Mouse (Mus musculus): Measurements from ENCODE around the gene Ogdh. TPM values are rescaled to one million over a fixed set of nuclear protein-coding genes. Genes with fewer than 3 reads are reported as not detected.

Gene Ogdh
- polyA plus RNA-seq, 1 experiment from 2014 or later = 104 TPM

- Histone ChIP-seq H3K27me3 (ENCODE audit: control insufficient read depth, insufficient read depth, low read length) (no peaks in the 10 kb centered on the region), H3K4me1 (ENCODE audit: control insufficient read depth, insufficient read depth, low read length) (peaks cover 20% of the 10 kb centered on the region), H3K9ac (replicated peaks; ENCODE audit: low read length) (peak within 1 kb of the TSS; percentile 97), H3K4me2 (ENCODE audit: low read length) (peak within 1 kb of the TSS; percentile 78), H3K36me3 (ENCODE audit: control insufficient read depth, insufficient read depth, low read length) (peaks cover 21% of the 10 kb centered on the region), H3K9me3 (ENCODE audit: control insufficient read depth, low read length) (no peaks in the 10 kb centered on the region), H3K27ac (replicated peaks; ENCODE audit: low read depth, low read length) (peak within 1 kb of the TSS; percentile 93), H3K4me3 (replicated peaks; ENCODE audit: low read depth, low read length) (peak within 1 kb of the TSS; percentile 98)
- ATAC-seq (ENCODE audit: low FRiP score, low TSS enrichment) = peak; percentile 98
- DNase-seq = peak; percentile 96
- WGBS = 6% methylated on average over 56 of the region's 60 CpGs
Measured at GRCm38 (mm10) chr11:6388726-6389413, 97.4 kb downstream of the Ogdh start, which contains the start of gene Zmiz2. Zmiz2 (plus strand) TSS chr11:6389074.

GRCm38 (mm10) chr11:6389483-6389921 is 98.1 kb downstream of the Ogdh start:
- peaks cover 28% of the 10 kb centered on the region for H3K36me3 ChIP-seq (ENCODE audit: control insufficient read depth, insufficient read depth, low read length)
- H3K9ac ChIP-seq (replicated peaks; ENCODE audit: low read length) = peak overlapping the region; percentile 97
- peak overlapping the region; percentile 98 for H3K4me3 ChIP-seq (replicated peaks; ENCODE audit: low read depth, low read length)
- no peaks in the 10 kb centered on the region for H3K9me3 ChIP-seq (ENCODE audit: control insufficient read depth, low read length)
- no peaks in the 10 kb centered on the region for H3K27me3 ChIP-seq (ENCODE audit: control insufficient read depth, insufficient read depth, low read length)
- H3K4me1 ChIP-seq (ENCODE audit: control insufficient read depth, insufficient read depth, low read length) = peaks cover 20% of the 10 kb centered on the region
- H3K4me2 ChIP-seq (ENCODE audit: low read length) = peak overlapping the region; percentile 78
- WGBS = under 1% methylated on average over 41 of the region's 43 CpGs
- ATAC-seq (ENCODE audit: low FRiP score, low TSS enrichment) = peak; percentile 65
- peak overlapping the region; percentile 93 for H3K27ac ChIP-seq (replicated peaks; ENCODE audit: low read depth, low read length)
- peak; percentile 55 for DNase-seq

- DNase-seq = no peak
- WGBS = 83% methylated on average over 8 of the region's 8 CpGs
Measured at GRCm38 (mm10) chr11:6390376-6391053, 99.1 kb downstream of the Ogdh start.

GRCm38 (mm10) chr11:6391516-6392276 is 100.3 kb downstream of the Ogdh start:
- no peaks in the 10 kb centered on the region for H3K27me3 ChIP-seq (ENCODE audit: control insufficient read depth, insufficient read depth, low read length)
- H3K9me3 ChIP-seq (ENCODE audit: control insufficient read depth, low read length) = no peaks in the 10 kb centered on the region
- 94% methylated on average over 8 of the region's 8 CpGs for WGBS
- peaks cover 20% of the 10 kb centered on the region for H3K4me1 ChIP-seq (ENCODE audit: control insufficient read depth, insufficient read depth, low read length)
- H3K4me2 ChIP-seq (ENCODE audit: low read length) = peak overlapping the region; percentile 78
- H3K36me3 ChIP-seq (ENCODE audit: control insufficient read depth, insufficient read depth, low read length) = peaks cover 50% of the 10 kb centered on the region
- no peak overlapping the region for H3K27ac ChIP-seq (replicated peaks; ENCODE audit: low read depth, low read length)
- no peak for DNase-seq
- ATAC-seq (ENCODE audit: low FRiP score, low TSS enrichment) = no peak
- no peak overlapping the region for H3K4me3 ChIP-seq (replicated peaks; ENCODE audit: low read depth, low read length)
- no peak overlapping the region for H3K9ac ChIP-seq (replicated peaks; ENCODE audit: low read length)

More at GRCm38 (mm10) chr11:6390376-6391053, 99.1 kb downstream of the Ogdh start:
- Histone ChIP-seq H3K4me1 (ENCODE audit: control insufficient read depth, insufficient read depth, low read length) (peaks cover 20% of the 10 kb centered on the region), H3K4me3 (replicated peaks; ENCODE audit: low read depth, low read length) (peak overlapping the region; percentile 98), H3K27me3 (ENCODE audit: control insufficient read depth, insufficient read depth, low read length) (no peaks in the 10 kb centered on the region), H3K4me2 (ENCODE audit: low read length) (peak overlapping the region; percentile 78), H3K36me3 (ENCODE audit: control insufficient read depth, insufficient read depth, low read length) (peaks cover 38% of the 10 kb centered on the region), H3K9ac (replicated peaks; ENCODE audit: low read length) (peak overlapping the region; percentile 97), H3K27ac (replicated peaks; ENCODE audit: low read depth, low read length) (no peak overlapping the region), H3K9me3 (ENCODE audit: control insufficient read depth, low read length) (no peaks in the 10 kb centered on the region)
- no peak for ATAC-seq (ENCODE audit: low FRiP score, low TSS enrichment)

- H3K9me3 ChIP-seq (ENCODE audit: control insufficient read depth, low read length) = no peaks in the 10 kb centered on the region
- no peak for DNase-seq
- peaks cover 20% of the 10 kb centered on the region for H3K4me1 ChIP-seq (ENCODE audit: control insufficient read depth, insufficient read depth, low read length)
- H3K4me2 ChIP-seq (ENCODE audit: low read length) = no peak overlapping the region
- no peaks in the 10 kb centered on the region for H3K27me3 ChIP-seq (ENCODE audit: control insufficient read depth, insufficient read depth, low read length)
- WGBS = 92% methylated on average over 6 of the region's 6 CpGs
- no peak for ATAC-seq (ENCODE audit: low FRiP score, low TSS enrichment)
- H3K36me3 ChIP-seq (ENCODE audit: control insufficient read depth, insufficient read depth, low read length) = peaks cover 61% of the 10 kb centered on the region
- H3K9ac ChIP-seq (replicated peaks; ENCODE audit: low read length) = no peak overlapping the region
- H3K4me3 ChIP-seq (replicated peaks; ENCODE audit: low read depth, low read length) = no peak overlapping the region
- no peak overlapping the region for H3K27ac ChIP-seq (replicated peaks; ENCODE audit: low read depth, low read length)
Measured at GRCm38 (mm10) chr11:6392857-6393256, 101.4 kb downstream of the Ogdh start.

GRCm38 (mm10) chr11:6393866-6394265 is 102.4 kb downstream of the Ogdh start:
- H3K4me3 ChIP-seq (replicated peaks; ENCODE audit: low read depth, low read length) = no peak overlapping the region
- no peak for DNase-seq
- H3K4me2 ChIP-seq (ENCODE audit: low read length) = no peak overlapping the region
- WGBS = 93% methylated on average over 1 of the region's 1 CpGs
- H3K27me3 ChIP-seq (ENCODE audit: control insufficient read depth, insufficient read depth, low read length) = no peaks in the 10 kb centered on the region
- H3K4me1 ChIP-seq (ENCODE audit: control insufficient read depth, insufficient read depth, low read length) = peaks cover 20% of the 10 kb centered on the region
- peaks cover 70% of the 10 kb centered on the region for H3K36me3 ChIP-seq (ENCODE audit: control insufficient read depth, insufficient read depth, low read length)
- H3K9me3 ChIP-seq (ENCODE audit: control insufficient read depth, low read length) = no peaks in the 10 kb centered on the region
- no peak for ATAC-seq (ENCODE audit: low FRiP score, low TSS enrichment)
- no peak overlapping the region for H3K9ac ChIP-seq (replicated peaks; ENCODE audit: low read length)
- no peak overlapping the region for H3K27ac ChIP-seq (replicated peaks; ENCODE audit: low read depth, low read length)

- ATAC-seq (ENCODE audit: low FRiP score, low TSS enrichment) (no peak), DNase-seq (no peak)
- H3K9ac ChIP-seq (replicated peaks; ENCODE audit: low read length) = no peak overlapping the region
- H3K4me1 ChIP-seq (ENCODE audit: control insufficient read depth, insufficient read depth, low read length) = peaks cover 14% of the 10 kb centered on the region
- no peak overlapping the region for H3K4me3 ChIP-seq (replicated peaks; ENCODE audit: low read depth, low read length)
- no peaks in the 10 kb centered on the region for H3K27me3 ChIP-seq (ENCODE audit: control insufficient read depth, insufficient read depth, low read length)
- no peak overlapping the region for H3K27ac ChIP-seq (replicated peaks; ENCODE audit: low read depth, low read length)
- no peak overlapping the region for H3K4me2 ChIP-seq (ENCODE audit: low read length)
- H3K9me3 ChIP-seq (ENCODE audit: control insufficient read depth, low read length) = no peaks in the 10 kb centered on the region
- H3K36me3 ChIP-seq (ENCODE audit: control insufficient read depth, insufficient read depth, low read length) = peaks cover 83% of the 10 kb centered on the region
- WGBS = 88% methylated on average over 5 of the region's 5 CpGs
Measured at GRCm38 (mm10) chr11:6395565-6395964, 104.1 kb downstream of the Ogdh start.

- no peak overlapping the region for H3K9ac ChIP-seq (replicated peaks; ENCODE audit: low read length)
Measured at GRCm38 (mm10) chr11:6398141-6398540, 106.7 kb downstream of the Ogdh start.

More at GRCm38 (mm10) chr11:6398141-6398540, 106.7 kb downstream of the Ogdh start:
- Histone ChIP-seq H3K27ac (replicated peaks; ENCODE audit: low read depth, low read length) (no peak overlapping the region), H3K9me3 (ENCODE audit: control insufficient read depth, low read length) (no peaks in the 10 kb centered on the region), H3K27me3 (ENCODE audit: control insufficient read depth, insufficient read depth, low read length) (no peaks in the 10 kb centered on the region), H3K4me2 (ENCODE audit: low read length) (no peak overlapping the region), H3K36me3 (ENCODE audit: control insufficient read depth, insufficient read depth, low read length) (peaks cover 91% of the 10 kb centered on the region), H3K4me3 (replicated peaks; ENCODE audit: low read depth, low read length) (no peak overlapping the region), H3K4me1 (ENCODE audit: control insufficient read depth, insufficient read depth, low read length) (no peaks in the 10 kb centered on the region)
- DNase-seq = no peak
- ATAC-seq (ENCODE audit: low FRiP score, low TSS enrichment) = no peak
- 97% methylated on average over 10 of the region's 10 CpGs for WGBS
